Mouse (Mus musculus) adrenal gland, adult 18-20 months (tissue): ENCODE measurements around the gene Gm21970. TPM values are rescaled to one million over a fixed set of nuclear protein-coding genes. Genes with fewer than 3 reads are reported as not detected.
A peak's percentile ranks its signal among the peaks of the same experiment; 100 is the strongest.

Experiments
- DNase-seq, 2 experiments: peaks; one replicate each; pipeline ENCODE4 v3.0.0; 2021 to 2022; ENCODE audit warnings: low spot score in 2 of 2
- total RNA-seq, 2 experiments: library from RNA; stranded (reverse); gene quantifications; 1 replicate in 1 of 2; 2 replicates in 1 of 2; pipeline ENCODE4 v1.2.3; 2021

Gene Gm21970
- total RNA-seq, 2 experiments from 2014 or later, result not detected

DNA sequence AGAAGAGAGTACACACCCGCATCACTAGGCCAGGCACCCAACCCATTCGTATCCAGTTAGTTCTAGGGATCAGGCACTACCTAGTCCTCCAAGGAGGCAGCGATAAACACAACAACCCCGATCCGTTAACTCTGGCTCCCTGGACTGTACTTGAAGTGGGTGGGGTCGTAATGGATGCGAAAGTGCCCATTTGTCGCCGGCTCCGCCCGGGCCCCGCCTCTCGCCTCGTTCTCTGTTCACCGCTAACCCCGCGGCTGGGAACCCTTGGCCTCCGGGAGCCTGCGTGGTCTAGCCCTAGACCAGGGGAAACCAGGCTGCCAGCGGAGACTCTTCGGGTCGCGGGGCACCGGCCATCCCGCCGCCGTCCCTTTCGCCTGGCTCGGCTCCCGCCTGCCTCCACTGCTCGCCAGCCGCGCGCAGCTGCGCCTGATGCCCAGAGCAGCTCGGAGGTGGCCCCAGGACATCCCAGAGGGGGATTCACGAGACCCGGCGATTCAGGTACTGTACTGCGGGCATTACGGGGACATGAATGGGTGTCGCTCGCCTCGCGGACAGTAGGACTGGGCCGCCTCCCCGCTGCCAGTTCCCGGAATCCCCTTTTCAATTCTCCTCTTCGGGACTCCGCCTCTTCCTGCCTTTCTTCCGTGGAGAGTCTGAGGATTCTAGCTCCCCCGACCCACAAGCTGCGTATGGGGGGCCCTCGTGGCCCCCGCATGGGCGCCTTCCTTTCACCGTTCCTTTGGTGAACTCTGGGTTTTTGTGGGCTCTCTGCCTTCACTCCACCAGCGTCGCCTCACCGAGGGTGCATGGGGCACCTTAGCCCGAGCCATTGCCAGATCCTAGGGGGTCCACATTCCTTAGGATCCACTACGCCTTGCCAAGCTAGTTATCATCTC, 18.7 kb upstream of the Gm21970 start, which contains the start of gene Ifnar2:
Gene Ifnar2, plus strand, starts transcription at position 207 of the 896 bp plus-strand sequence.
- peak; percentile 84 to 85 for DNase-seq

DNA sequence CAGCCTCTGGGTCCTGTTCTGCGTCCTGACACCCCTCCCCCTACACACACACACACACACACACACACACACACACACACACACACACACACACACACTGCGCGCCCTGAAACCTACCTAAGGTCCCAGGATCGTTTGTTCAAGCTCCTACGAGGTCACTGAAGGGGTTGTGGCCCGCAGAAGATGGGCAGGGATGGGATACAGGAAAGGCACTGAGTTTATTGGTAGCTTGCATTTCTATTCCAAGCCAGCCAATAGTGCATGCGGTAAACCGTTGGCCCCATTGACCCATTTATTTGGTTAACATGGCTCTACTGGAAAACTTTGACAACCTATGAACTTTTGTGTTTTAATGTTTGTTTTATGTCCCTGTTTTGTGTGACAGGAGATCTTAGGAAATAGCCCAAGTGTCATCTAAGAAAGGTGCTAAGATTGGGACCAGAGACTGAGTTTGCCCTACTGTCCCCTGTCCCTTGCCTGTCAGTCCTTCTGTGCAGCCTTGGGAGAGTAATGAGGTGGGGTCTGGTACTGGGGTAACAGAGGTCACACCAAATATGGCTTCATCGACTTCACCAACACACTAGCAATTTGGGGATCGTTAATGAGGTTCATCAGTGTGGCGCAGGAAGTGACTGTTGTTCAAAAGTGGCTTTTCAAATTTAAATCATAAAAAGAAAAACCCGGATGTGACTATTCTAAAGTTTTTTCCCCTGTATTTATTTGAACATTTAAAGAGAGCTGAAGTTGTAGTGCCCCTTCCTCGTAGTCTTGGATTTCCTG, 17.9 kb upstream of the Gm21970 start:
- no peak for DNase-seq

DNA sequence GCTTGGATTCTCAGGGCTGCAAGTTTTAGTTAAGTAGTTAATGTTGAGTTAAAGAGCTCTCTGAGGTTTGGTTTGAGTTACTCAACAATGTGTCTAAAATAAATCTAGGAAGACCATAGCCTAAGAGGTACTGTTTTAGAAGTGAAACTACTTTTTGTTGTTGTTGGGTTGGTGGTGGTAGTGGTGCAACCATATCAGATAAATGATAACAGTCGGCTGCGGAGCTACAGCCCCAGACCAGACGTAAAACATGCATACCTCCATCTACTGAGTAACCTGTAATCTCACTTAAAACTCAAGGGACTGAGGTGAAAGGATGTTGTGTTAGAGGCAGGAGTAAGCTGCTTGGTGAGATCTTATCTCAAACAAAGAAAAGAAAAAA, 17.3 kb upstream of the Gm21970 start:
- no peak for DNase-seq

DNA sequence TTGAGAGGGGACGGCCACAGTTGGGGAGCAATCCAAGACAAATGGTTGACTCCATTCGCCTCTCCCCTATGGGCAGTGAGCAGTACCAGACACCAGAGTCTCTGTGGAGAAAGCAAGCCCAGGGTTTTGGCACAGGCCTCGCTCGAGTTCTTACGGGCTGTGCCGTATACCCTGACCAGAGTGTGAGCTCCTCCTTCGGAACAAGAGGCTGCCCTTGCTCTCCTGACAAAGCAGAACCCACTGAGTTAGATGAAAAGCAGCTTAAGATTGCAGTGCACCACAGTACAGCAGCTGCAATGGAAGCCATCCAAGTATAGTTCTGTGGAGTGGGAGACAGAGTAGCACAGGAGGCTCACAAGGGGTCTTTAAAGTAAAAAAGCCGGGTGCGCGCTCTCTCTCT, 14.8 kb upstream of the Gm21970 start:
- DNase-seq, result no peak

DNA sequence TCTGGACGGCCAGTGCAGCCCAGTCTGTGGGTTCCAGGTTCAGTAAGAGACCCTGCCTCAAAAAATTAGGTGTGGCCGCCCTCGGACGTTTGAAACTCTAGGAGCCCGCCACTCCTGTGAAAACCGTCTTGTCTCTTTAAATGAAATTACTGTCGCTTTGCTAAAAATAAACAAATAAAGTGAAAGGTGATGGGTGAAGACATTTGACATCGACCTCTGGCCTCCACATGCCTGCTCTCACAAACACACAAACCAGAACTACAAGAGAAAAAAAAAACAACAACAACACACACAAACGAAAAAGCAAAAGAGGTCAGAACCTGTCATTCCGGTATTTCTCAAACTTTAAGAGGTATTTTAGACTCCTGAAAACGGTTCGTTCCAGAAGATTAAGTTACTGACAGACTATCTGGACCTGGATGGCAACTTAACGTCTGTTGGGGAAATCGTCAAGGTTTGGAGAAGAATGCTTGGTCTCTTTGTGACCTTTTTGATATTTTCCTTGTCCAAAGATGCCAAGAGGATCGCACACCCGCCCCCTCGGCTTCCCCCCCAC, 13.0 kb upstream of the Gm21970 start:
- DNase-seq, result no peak

DNA sequence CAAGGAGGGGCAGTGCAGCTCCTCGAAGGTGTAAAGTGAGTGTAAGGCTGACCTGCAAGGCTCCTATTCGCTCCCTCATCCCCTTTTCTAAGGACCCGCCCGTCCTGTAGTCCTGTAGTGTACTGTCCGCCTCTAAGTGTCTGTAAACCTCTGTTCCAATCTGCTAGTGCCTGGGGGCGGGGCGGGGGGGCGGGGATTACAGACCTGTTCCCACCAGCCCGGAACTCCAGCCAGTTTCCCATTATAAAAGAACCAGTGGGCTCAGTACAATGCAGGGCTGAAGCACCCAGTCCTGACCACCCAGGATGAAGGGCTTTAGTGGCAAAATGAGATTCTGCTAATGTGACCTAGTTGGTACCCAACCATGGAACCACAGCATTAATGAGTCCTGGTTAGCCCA, 12.5 kb upstream of the Gm21970 start:
- DNase-seq, result no peak

DNA sequence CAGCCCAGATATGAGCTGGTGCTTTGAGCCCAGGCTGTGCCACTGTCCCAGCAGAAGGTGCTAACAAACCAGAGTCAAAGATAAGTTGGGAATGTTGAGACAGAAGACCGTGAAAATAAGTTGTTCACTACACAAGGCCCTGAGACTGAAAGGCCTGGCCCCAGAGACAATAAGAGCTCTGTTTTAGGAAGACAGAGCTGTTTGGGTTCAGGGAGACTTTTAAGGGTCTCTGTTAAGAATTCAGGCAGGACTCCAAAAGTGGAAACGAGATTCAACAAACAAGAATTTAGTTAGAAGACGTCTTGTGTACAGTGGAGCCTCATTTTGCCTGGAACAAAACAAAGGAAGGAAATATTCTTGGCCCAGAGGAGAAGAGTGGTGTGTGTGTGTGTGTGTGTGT, 12.1 kb upstream of the Gm21970 start:
- DNase-seq, result no peak

DNA sequence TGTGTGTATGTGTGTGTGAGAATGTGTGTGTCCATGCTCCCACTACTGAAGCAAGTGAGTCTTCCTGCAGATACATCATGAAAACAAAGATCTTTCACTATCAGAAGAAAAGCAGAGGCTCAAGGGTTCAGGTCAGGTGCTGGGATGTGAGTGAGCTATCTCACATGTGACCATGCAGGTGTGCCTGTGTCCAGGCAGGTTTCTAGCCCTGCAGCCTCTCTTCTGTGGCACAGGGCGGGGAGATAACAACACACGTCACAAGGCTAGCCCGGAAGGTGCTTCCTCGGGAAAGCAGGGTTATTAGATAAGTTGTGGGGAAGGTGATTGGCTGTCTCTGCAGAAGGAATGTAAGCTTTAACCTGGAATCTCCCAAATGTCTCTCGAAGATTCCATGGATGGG, 11.4 kb upstream of the Gm21970 start:
- DNase-seq, result no peak

DNA sequence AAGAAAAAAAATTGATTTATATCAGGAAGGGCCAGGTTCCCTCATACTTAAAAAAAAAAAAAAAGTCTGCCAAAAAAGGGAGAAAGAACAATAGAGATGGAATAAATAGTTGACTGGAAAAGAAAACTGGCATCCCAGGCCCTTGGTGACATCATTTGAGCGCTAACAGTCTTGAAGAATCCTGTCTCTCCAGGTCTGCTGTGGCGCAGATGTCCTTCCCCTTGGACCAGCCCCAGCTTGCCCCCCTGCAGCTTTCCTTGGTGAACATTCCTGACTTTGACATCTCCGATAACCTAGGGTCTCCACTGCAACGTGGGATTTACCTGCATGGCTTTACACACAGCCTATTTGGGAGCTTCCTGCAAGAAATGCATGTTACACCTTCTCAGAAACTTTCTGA, 9.9 kb upstream of the Gm21970 start:
- no peak for DNase-seq

DNA sequence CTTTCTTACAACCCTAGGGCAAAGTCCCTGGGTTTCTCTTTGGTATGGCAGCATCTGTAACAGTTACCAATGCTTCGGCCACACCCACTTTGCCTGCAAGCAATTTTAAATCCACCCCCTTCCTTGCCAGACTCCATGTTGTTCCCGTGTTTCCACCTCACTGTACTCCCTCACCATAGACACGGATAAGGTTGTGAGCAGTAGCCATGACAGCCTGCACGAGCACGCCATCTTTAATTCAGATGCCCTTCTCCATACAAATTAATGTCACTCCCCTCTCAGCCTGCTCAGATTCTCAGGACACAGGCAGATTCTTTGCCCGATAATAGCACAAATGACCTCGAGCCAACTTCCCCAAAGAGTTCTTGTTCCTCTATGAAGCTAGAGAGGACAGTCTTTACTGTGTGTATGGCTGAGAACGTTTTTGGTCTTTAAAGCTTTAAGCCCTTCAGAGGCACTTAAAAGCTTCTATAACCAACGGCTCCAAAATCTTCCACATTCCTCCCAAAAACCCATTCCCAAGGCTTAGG, 9.2 kb upstream of the Gm21970 start:
- DNase-seq, result no peak

DNA sequence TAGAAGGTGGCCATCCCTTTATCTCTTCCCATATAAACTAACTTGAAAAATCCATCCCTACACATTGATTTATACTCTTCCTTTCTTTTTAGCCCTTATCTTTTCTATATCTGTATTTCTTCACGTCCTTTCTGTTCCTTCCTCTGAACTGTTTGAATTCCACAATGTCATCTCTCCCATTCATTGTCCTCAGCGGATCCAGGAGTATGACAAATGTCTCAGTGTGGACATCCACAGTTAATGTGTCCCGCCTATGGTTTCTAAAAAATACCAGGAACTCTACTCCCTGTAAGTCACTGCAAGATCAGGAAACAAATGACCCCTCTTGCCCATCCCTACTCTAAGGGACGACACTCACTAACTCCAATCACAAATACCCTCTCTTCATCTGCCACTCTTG, 7.3 kb upstream of the Gm21970 start:
- DNase-seq, result no peak

DNA sequence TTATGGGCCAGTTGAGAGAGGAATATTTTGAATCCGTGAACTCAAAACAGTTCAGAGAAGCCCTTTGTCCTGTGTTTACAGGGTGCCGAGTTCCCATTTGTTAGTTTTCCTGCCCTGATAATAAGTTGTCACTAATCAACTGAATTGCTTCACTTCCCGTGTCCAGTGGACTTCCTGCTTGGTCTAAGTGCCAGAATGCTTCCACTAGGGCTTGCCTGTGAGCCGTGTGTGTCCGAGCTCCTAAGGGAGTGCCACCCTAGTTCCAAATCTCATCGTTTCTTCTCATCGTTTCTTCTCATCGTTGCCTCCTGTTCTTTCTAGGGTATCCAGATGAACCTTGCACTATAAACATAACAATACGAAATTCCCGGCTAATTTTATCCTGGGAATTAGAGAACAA, 5.9 kb upstream of the Gm21970 start:
- DNase-seq, result no peak

DNA sequence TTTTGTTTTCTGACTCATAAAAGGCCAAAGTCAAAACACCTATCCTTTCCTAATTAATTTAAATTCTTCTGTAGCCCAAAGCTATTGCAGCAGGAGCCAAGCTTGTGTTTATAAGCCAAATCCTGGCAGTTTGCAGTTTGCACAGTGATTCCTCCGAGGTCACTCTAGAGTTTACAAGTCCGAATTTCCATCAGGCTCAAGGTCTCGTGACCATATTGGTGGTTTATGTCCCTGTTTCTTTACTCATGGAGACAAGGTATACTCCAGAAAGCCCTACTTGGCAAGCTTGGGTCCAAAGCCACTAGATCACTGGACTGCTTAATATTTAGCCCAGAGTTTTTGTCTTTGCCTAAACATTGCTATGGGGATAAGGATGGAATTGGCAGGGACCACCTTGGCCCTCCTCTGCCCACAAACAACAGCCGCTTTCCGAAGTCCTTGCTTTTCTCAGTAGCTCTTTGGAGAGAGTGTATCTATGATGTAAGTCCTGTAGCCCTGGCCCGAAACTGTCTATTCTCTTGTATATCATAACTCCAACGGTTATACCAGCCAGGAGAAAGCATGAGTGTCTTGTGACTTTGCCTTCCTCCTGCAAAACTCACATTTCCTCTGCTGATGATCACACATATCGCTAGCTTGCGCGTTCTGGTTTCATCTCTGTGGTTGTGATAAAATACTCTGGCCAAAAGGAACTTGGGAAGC, 5.0 kb upstream of the Gm21970 start:
- DNase-seq, result no peak

DNA sequence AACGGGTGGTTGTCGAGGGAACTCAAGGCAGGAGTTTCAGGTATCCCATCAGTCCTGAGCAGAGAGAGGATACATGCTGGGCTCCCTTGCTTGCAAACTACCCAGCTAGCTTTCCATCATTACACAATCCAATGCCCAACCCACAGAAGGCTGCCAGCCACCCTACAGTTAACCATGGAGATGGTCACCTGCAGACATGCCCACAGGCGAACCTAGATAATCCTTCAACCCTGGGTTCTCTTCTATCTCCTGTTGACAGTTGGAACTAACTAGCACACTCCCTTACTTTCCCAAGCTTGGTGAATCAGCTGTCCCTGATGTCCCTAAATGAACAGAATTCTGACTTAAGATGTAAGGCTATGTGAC, 4.4 kb upstream of the Gm21970 start:
- no peak for DNase-seq

DNA sequence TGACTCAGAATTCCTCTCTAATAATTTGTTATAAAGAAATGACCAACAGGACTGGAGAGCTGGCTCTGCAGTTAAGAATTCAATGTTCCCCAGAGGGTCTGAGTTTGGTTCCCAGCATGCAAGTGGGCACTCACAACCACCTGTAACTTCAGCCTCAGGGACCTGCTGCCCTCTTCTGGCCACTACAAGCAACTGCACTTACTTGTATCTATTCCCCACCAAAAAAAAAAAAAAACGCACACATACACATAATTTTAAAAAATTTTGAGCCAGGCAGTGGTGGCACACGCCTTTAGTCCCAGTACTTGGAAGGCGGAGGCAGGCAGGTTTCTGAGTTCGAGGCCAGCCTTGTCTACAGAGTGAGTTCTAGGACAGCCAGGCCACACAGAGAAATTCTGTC, 1.4 kb upstream of the Gm21970 start:
- no peak for DNase-seq

DNA sequence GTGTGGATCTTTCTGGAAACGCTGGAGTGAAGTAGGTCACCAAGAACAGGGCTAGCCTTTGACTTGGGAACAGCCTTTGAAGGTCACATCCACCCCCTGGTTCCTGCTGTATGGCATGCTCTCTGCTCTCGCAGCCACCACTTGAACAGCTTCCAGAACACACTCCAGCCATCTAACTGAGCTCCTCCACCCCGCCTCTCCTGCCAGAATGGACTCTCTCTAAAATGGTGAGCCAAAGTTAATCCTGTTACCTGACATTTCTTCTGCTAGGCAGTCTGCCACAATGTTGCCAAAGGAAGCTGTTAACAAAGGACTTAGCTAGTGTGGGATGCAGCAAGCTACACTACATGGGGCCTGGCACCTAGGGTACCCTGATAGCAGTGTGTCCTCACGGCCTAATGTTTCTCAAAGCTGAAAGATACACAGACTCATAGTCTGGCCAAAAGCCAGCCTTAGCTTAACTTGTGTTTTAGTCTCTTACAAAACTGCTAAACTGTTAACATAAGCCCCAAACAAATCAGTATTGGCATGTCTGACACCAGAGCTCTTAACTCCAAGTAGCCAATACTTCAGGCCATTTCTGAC, 3.4 kb downstream of the Gm21970 start:
- no peak for DNase-seq

DNA sequence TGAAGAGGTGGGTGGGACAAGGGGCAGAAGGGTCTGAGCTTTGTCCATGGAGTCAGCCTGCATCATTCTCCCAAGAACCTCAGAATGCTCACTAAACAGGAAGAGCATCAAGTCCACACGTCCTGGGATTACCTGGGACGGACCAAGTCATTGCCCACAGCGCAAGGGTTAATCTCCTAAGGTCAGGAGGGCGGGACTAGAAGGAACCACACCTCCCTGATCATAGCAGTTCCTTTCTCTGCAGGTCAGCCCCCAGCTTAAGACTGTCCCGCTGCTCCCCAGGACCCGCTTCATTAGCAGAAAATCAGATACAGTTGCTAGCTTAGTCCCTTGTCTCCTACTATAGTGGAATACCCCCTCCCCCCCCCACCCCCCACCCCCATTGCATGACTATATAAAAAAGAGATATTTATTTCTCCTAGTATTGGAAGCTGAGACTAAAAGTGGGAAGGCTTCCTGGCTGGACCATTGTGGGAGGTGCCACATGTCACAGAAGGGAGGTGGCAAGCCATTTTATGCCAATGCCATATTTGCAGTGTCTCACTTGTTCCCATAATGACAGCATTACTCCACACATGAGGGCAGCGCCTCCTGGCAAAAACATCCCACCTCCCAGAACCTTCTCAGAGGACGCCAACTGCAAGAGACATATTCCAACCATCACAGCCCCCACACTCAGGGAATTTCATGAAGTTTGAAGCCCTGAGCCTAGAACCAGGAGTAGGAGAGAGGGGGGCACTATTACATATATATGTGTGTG, 4.3 kb downstream of the Gm21970 start:
- no peak for DNase-seq

DNA sequence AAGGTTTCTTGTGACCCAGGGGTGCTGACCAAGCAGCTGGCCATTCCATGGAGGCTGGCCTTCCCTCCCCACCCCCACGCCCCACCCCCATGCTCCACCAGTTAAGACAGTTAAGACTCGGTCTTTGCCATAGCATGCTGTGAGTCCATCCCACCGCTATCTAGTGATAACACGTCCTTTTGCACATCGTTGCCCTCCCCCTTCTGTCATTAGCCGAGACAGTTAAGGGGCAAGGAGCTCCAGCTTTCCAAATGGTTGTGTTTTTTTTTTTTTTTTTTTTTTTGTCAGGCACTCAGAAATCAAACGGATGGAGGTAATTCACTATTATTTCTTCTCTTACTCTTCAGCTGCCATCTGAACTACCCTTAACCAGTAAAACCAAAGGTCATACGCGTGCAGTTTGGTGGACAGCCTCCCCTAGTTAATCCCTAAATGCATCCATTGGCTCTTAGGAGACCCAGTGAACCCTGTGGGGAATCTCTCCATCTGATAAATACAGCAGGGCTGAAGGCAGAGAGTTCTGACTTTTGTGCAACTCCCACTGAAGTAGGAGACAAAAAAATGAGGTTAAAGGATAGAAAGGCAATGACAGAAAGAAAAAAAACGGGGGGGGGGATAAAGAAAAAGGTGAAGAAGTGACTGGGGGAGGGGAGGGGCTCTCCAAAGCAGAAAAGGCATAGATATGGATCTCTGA, 5.5 kb downstream of the Gm21970 start:
- no peak for DNase-seq

DNA sequence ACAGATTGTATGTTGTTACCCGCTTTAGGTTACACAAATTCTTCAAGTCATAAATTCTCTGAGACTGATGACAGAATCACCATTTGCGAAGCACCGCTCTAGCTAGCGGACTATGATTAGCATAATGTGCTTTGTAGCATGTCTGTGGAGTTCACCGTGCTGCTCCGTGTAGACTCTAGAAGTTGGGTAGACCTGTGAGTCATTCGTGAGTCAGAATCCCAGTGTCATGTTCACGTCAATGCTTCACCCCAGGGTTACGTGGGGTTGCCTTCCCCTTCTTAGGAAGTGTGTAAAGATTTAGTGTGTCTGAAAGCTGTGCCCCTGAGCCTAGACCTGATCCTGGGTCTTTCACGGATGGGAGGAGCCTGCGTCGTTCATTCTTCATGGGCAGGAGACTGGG, 6.5 kb downstream of the Gm21970 start:
- no peak for DNase-seq

DNA sequence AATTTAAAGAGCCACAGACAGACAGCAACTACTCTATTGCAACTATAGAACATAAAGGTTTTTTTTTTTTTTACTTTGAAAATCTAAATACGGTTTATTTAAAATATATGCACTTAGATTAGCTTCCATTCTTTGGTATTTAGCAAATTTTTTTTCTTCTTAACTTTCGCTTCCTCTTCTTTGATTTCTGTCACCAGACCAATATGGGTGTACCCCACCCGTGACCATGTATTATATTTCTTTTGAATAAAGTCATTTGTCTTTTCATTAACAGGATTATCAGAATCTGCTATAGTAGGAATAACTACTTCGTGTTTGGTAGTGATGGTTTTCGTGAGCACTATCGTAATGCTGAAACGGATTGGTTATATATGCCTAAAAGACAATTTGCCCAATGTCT, 7.4 kb downstream of the Gm21970 start:
- no peak for DNase-seq
